Mouse (Mus musculus) hindbrain, embryonic 12.5 days (tissue): ENCODE measurements around the gene Scn2b. TPM values are rescaled to one million over a fixed set of nuclear protein-coding genes. Genes with fewer than 3 reads are reported as not detected.
A peak's percentile ranks its signal among the peaks of the same experiment; 100 is the strongest.

ENCODE experiments used
- ATAC-seq: fragments of 200-750 bp; cut with Nextera tagmentation; 2 replicates; pipeline ENCODE4 v1.8.0; 2017; ENCODE audit warnings: moderate TSS enrichment; ENCODE audit not compliant: low FRiP score
- H3K27ac ChIP-seq: fragments of 300-500 bp; sonication (generic); 2 replicates; pipeline ENCODE4 v1.5.1; 2016; ENCODE audit warnings: mild to moderate bottlenecking
- H3K27me3 ChIP-seq: fragments of 300-500 bp; sonication (generic); 2 replicates; pipeline ENCODE4 v1.6.1; 2016; ENCODE audit warnings: mild to moderate bottlenecking
- H3K36me3 ChIP-seq: fragments of 300-500 bp; sonication (generic); 2 replicates; pipeline ENCODE4 v1.6.1; 2016; ENCODE audit warnings: mild to moderate bottlenecking
- H3K4me1 ChIP-seq: fragments of 300-500 bp; sonication (generic); 2 replicates; pipeline ENCODE4 v1.6.1; 2016
- H3K4me2 ChIP-seq: fragments of 300-500 bp; sonication (generic); replicated peaks from 2 replicates; pipeline ENCODE4 v1.6.1; 2016; ENCODE audit warnings: mild to moderate bottlenecking
- H3K4me3 ChIP-seq: fragments of 300-500 bp; sonication (generic); 2 replicates; pipeline ENCODE4 v1.5.1; 2016; ENCODE audit warnings: mild to moderate bottlenecking
- H3K9ac ChIP-seq: fragments of 300-500 bp; sonication (generic); 2 replicates; pipeline ENCODE4 v1.6.1; 2016; ENCODE audit warnings: mild to moderate bottlenecking, moderate library complexity
- H3K9me3 ChIP-seq: fragments of 300-500 bp; sonication (generic); replicated peaks from 2 replicates; pipeline ENCODE4 v1.6.1; 2016; ENCODE audit warnings: mild to moderate bottlenecking
- WGBS: fragments of 180-500 bp; shearing (Covaris S2); methylation state at CpG from one replicate; pipeline ENCODE4 v1.1.7; 2016; 5-methylcytosine and 5-hydroxymethylcytosine counted together
- polyA plus RNA-seq: library from polyadenylated mRNA; unstranded; fragments of >200 nt; fragmentation: Nextera tagmentation; extraction: Ambion mirVana; gene quantifications from 2 replicates; pipeline ENCODE4 v1.2.1, GENCODE M21; 2016

Gene Scn2b
- polyA plus RNA-seq, 1 experiment from 2014 or later: 4.7 TPM

GRCm38 (mm10) chr9:45122209-45122761 is 4.7 kb downstream of the Scn2b start:
- 0 out of 2 replicates have a peak, but pooled peaks have one; percentile 7 for ATAC-seq
- no peaks in the 10 kb centered on the region for H3K9me3 ChIP-seq
- H3K27ac ChIP-seq: no peak overlapping the region
- H3K9ac ChIP-seq: 0 out of 2 replicates have a peak overlapping the region, but pooled peaks have one; percentile 19
- peak overlapping the region; percentile 35 for H3K4me2 ChIP-seq
- H3K4me3 ChIP-seq: no peak overlapping the region
- 26% methylated on average over 9 of the region's 9 CpGs for WGBS
- peaks cover 18% of the 10 kb centered on the region for H3K4me1 ChIP-seq
- H3K27me3 ChIP-seq: no peaks in the 10 kb centered on the region; the same call in 1 of the 2 replicates
- peaks cover 15% of the 10 kb centered on the region for H3K36me3 ChIP-seq

DNA sequence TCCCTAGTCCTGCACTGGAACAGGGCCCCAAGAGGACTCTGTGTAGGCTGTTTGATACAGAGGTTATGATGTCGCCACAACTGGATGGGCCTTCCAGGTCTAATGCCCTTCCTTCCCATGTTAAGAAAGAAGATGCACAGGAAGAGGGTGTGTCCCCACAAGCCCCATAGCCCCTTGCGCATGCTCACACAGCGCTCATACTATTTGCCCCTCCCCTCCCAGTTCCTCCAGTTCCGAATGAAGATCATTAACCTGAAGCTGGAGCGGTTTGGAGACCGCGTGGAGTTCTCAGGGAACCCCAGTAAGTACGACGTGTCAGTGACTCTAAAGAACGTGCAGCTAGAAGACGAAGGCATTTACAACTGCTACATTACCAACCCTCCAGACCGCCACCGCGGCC is 7.6 kb downstream of the Scn2b start:
- Histone ChIP-seq H3K36me3 (peaks cover 15% of the 10 kb centered on the region), H3K27me3 (no peaks in the 10 kb centered on the region; the same call in 1 of the 2 replicates), H3K4me2 (no peak overlapping the region), H3K9me3 (no peaks in the 10 kb centered on the region), H3K27ac (no peak overlapping the region), H3K9ac (no peak overlapping the region), H3K4me1 (peaks cover 7% of the 10 kb centered on the region), H3K4me3 (no peak overlapping the region)
- 93% methylated on average over 14 of the region's 14 CpGs for WGBS
- no peak for ATAC-seq

DNA sequence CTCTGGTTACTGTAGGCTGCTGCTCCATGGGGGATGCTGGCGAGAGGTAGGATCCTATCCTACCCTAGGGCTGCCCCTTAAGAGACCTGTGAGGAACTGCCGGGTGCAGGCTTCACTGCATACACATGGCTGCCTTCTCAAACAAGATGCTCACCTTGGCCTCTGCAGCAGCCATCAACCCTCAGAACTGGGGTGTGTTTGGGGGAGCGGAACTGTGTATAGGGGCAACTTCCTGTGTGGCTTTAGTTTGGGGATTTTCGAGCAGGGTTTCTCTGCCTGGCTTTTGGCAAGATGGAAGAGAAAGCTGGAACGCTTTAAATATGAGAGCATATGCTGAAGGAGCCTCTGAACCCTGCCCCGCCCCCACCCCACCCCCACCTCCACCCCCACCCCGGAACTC is 9.4 kb downstream of the Scn2b start:
- no peak overlapping the region for H3K4me3 ChIP-seq
- peaks cover 3% of the 10 kb centered on the region; the same call in 1 of the 2 replicates for H3K27me3 ChIP-seq
- no peaks in the 10 kb centered on the region for H3K9me3 ChIP-seq
- ATAC-seq: no peak
- no peak overlapping the region for H3K9ac ChIP-seq
- H3K36me3 ChIP-seq: peaks cover 15% of the 10 kb centered on the region
- 59% methylated on average over 7 of the region's 7 CpGs for WGBS
- H3K4me1 ChIP-seq: peaks cover 5% of the 10 kb centered on the region
- no peak overlapping the region for H3K4me2 ChIP-seq
- no peak overlapping the region for H3K27ac ChIP-seq

- Histone ChIP-seq H3K9me3 (no peaks in the 10 kb centered on the region), H3K36me3 (peaks cover 14% of the 10 kb centered on the region), H3K4me2 (no peak overlapping the region), H3K4me3 (no peak overlapping the region), H3K27ac (no peak overlapping the region), H3K9ac (no peak overlapping the region), H3K4me1 (no peaks in the 10 kb centered on the region), H3K27me3 (peaks cover 21% of the 10 kb centered on the region)
- WGBS: 76% methylated on average over 3 of the region's 3 CpGs
- ATAC-seq: no peak
Measured at GRCm38 (mm10) chr9:45130119-45130518, 12.5 kb downstream of the Scn2b start.

DNA sequence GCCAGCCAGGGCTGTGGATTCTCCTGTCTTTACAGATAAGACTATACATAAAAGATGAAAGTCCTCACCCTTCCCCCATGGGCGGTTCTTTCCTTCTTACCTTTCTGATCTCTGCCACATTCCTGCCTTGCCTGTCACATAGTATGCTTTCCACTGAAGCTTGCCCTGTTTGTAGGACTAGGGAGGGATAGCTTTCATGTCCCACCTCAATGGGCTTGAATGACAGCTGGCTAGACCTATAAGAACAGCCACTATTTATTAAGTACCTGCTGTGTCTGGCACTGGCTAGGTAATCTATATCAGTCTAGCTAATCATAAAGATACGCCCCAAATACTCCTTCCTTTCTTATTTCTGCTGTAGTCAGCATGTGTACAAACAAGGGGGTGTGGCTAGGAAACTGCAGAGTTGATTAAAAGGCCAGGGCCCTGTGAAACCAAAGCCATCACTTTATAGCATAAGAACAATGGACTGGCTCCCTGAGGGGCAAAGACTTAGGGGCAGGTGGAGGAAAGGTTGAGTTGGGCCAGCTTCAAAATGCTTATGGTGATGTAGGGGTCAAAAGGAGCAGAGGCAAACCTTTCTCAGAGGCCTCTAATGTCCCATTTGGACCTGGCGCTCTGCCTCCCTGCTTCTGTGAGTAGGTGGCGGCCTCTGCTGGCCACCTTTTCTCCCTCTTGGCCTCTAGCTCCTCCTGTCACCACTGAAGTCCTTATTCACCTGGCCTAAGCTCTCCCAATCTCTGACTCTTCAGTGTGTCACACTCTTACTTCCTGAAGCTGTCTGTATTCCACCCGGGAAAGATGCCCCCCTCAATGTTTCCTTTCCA is 16.1 kb downstream of the Scn2b start:
- no peak overlapping the region for H3K9ac ChIP-seq
- H3K9me3 ChIP-seq: no peaks in the 10 kb centered on the region
- ATAC-seq: no peak
- 24% methylated on average over 5 of the region's 5 CpGs for WGBS
- H3K27me3 ChIP-seq: peaks cover 57% of the 10 kb centered on the region
- H3K4me2 ChIP-seq: no peak overlapping the region
- no peaks in the 10 kb centered on the region for H3K36me3 ChIP-seq
- no peak overlapping the region for H3K4me3 ChIP-seq
- peaks cover 8% of the 10 kb centered on the region for H3K4me1 ChIP-seq
- no peak overlapping the region for H3K27ac ChIP-seq

- H3K4me3 ChIP-seq: no peak overlapping the region
- no peaks in the 10 kb centered on the region for H3K36me3 ChIP-seq
- no peak for ATAC-seq
- peaks cover 15% of the 10 kb centered on the region for H3K4me1 ChIP-seq
- peaks cover 83% of the 10 kb centered on the region for H3K27me3 ChIP-seq
- WGBS: 8% methylated on average over 7 of the region's 7 CpGs
- no peak overlapping the region for H3K4me2 ChIP-seq
- H3K27ac ChIP-seq: no peak overlapping the region
- no peak overlapping the region for H3K9ac ChIP-seq
- no peaks in the 10 kb centered on the region for H3K9me3 ChIP-seq
Measured at GRCm38 (mm10) chr9:45136442-45137169, 19.0 kb downstream of the Scn2b start.

GRCm38 (mm10) chr9:45138191-45139032 is 20.8 kb downstream of the Scn2b start, which contains the start of gene Scn4b:
TSS of gene Scn4b (plus strand) at chr9:45138395.
- Histone ChIP-seq H3K4me3 (peak within 1 kb of the TSS; percentile 42), H3K4me2 (peak within 1 kb of the TSS; percentile 93), H3K4me1 (peaks cover 15% of the 10 kb centered on the region), H3K9ac (peak within 1 kb of the TSS; percentile 43), H3K27me3 (peaks cover 97% of the 10 kb centered on the region), H3K9me3 (no peaks in the 10 kb centered on the region), H3K36me3 (no peaks in the 10 kb centered on the region), H3K27ac (no peak within 1 kb of the TSS)
- WGBS: under 1% methylated on average over 72 of the region's 76 CpGs
- peak; percentile 68 for ATAC-seq

DNA sequence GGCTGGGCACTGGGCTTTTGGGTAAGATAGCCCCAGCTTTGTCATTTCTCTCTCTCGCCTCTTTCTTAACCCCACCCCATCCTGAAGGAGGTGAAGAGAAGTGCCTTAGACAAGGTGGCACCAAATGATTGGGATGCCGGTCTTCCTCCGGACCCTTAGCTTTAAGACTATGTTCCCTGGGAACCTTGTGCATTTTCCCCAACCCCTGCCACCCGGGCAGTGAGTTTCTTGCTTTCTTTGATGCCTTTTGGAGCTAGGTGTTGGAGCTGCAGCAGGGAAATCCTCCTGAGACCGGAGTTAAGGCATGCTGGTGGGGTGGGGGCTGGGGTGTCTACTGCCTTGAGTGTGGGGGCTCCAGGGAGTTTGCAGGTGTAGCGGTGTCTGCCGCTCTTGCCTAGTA is 21.5 kb downstream of the Scn2b start:
- Histone ChIP-seq H3K4me1 (peaks cover 15% of the 10 kb centered on the region), H3K27me3 (peaks cover 99% of the 10 kb centered on the region), H3K4me2 (peak overlapping the region; percentile 93), H3K9ac (peak overlapping the region; percentile 43; the same call in 1 of the 2 replicates), H3K36me3 (no peaks in the 10 kb centered on the region), H3K9me3 (no peaks in the 10 kb centered on the region), H3K27ac (no peak overlapping the region), H3K4me3 (peak overlapping the region; percentile 42)
- 2% methylated on average over 7 of the region's 7 CpGs for WGBS
- no peak for ATAC-seq

GRCm38 (mm10) chr9:45140945-45141344 is 23.4 kb downstream of the Scn2b start:
- H3K4me3 ChIP-seq: no peak overlapping the region
- WGBS: 57% methylated on average over 7 of the region's 7 CpGs
- peaks cover 99% of the 10 kb centered on the region for H3K27me3 ChIP-seq
- no peak overlapping the region for H3K9ac ChIP-seq
- H3K4me1 ChIP-seq: peaks cover 21% of the 10 kb centered on the region
- no peak for ATAC-seq
- no peak overlapping the region for H3K27ac ChIP-seq
- no peak overlapping the region for H3K4me2 ChIP-seq
- no peaks in the 10 kb centered on the region for H3K9me3 ChIP-seq
- no peaks in the 10 kb centered on the region for H3K36me3 ChIP-seq

DNA sequence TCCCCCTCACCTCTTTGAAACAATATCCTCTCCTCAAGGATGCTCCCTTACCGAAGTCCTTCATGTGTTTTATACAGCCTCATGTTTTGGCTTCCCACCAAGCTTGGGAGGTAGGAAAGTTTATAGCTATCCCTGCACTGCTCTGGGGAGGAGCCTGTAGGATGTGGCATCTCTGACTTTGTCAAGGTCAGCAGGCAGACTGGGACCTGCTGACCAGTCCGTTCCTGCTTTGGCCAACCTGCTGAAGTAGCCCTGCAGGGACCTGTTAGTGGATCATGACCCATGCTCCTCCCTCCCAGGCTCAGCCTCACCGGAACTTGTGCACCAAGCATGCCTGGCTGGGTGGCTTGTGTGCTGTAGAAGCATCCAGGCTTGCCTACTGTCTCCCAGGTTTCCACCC is 25.1 kb downstream of the Scn2b start:
- Histone ChIP-seq H3K9me3 (no peaks in the 10 kb centered on the region), H3K27ac (no peak overlapping the region), H3K36me3 (no peaks in the 10 kb centered on the region), H3K27me3 (peaks cover 97% of the 10 kb centered on the region), H3K4me3 (no peak overlapping the region), H3K9ac (no peak overlapping the region), H3K4me2 (no peak overlapping the region), H3K4me1 (peaks cover 23% of the 10 kb centered on the region)
- ATAC-seq: no peak
- WGBS: 66% methylated on average over 3 of the region's 3 CpGs

GRCm38 (mm10) chr9:45145533-45146266 is 28.1 kb downstream of the Scn2b start:
- H3K36me3 ChIP-seq: no peaks in the 10 kb centered on the region
- H3K27me3 ChIP-seq: peaks cover 89% of the 10 kb centered on the region
- no peaks in the 10 kb centered on the region for H3K9me3 ChIP-seq
- H3K4me2 ChIP-seq: peak overlapping the region; percentile 70
- peaks cover 7% of the 10 kb centered on the region for H3K4me1 ChIP-seq
- WGBS: 3% methylated on average over 27 of the region's 27 CpGs
- H3K27ac ChIP-seq: no peak overlapping the region
- ATAC-seq: 0 out of 2 replicates have a peak, but pooled peaks have one; percentile 26
- H3K4me3 ChIP-seq: peak overlapping the region; percentile 32
- H3K9ac ChIP-seq: peak overlapping the region; percentile 50
